Mouse (Mus musculus) small intestine, adult 2 months (tissue): ENCODE results near the gene Olfr1043.

Experiments used
- CTCF ChIP-seq: fragments of 200-500 bp; IDR thresholded peaks from 2 replicates; pipeline ENCODE4 v1.5.1; 2012; ENCODE audit warnings: low read depth, mild to moderate bottlenecking, control low read depth, inconsistent platforms, low read length, moderate library complexity, mixed read lengths; ENCODE audit not compliant: insufficient replicate concordance, insufficient read length; ENCODE audit errors: extremely low read depth
- POLR2A ChIP-seq: fragments of 200-500 bp; IDR thresholded peaks from 2 replicates; pipeline ENCODE4 v1.6.1; 2012; ENCODE audit warnings: low read depth, mild to moderate bottlenecking, control low read depth, inconsistent platforms, low read length, moderate library complexity

- TF ChIP-seq CTCF (no peak), POLR2A (no peak)
These were observed 20.7 kb downstream of the Olfr1043 start, which contains the start of gene Olfr1040 for GRCm38 (mm10) chr2:86146632-86147031.
